Mouse (Mus musculus): ENCODE data around the gene Tbccd1.

- TF ChIP-seq POLR2A (IDR thresholded peaks at IDR 0.05; ENCODE audit: borderline replicate concordance, extremely low read depth, insufficient read depth, insufficient read length, poor library complexity, severe bottlenecking) (no peak), CTCF (IDR thresholded peaks at IDR 0.05; ENCODE audit: borderline replicate concordance, extremely low read depth, insufficient read depth, insufficient read length) (no peak)
Measured at GRCm38 (mm10) chr16:22879945-22880595, 22.6 kb upstream of the Tbccd1 start.

Data from brain, embryonic 14.5 days (tissue).